Mouse (Mus musculus) ES-Bruce4 (cell line): ENCODE results near the gene Usp12. TPM values are rescaled to one million over a fixed set of nuclear protein-coding genes. Genes with fewer than 3 reads are reported as not detected.

Experiments
- H3K27ac ChIP-seq: 2 replicates; pipeline ENCODE4 v1.5.1; 2012; ENCODE audit warnings: low read length, inconsistent platforms; ENCODE audit not compliant: insufficient read depth
- H3K27me3 ChIP-seq: 2 replicates; pipeline ENCODE4 v1.6.1; 2012; ENCODE audit warnings: mild to moderate bottlenecking, low read length, inconsistent platforms; ENCODE audit not compliant: control insufficient read depth, poor library complexity, insufficient read depth, severe bottlenecking
- H3K36me3 ChIP-seq: 2 replicates; pipeline ENCODE4 v1.6.1; 2012; ENCODE audit warnings: inconsistent platforms, mild to moderate bottlenecking, low read length, moderate library complexity; ENCODE audit not compliant: control insufficient read depth, poor library complexity, insufficient read depth, severe bottlenecking
- H3K4me1 ChIP-seq: one replicate; pipeline ENCODE4 v1.8.1; 2011; ENCODE audit warnings: low read length; ENCODE audit not compliant: control insufficient read depth, insufficient read depth
- H3K4me3 ChIP-seq: 2 replicates; pipeline ENCODE4 v1.5.1; 2011; ENCODE audit warnings: low read depth, mild to moderate bottlenecking, low read length
- H3K9ac ChIP-seq: 2 replicates; pipeline ENCODE4 v1.6.1; 2012; ENCODE audit warnings: low read depth, mild to moderate bottlenecking, inconsistent platforms; ENCODE audit not compliant: poor library complexity, severe bottlenecking
- H3K9me3 ChIP-seq: replicated peaks from 2 replicates; pipeline ENCODE4 v1.6.1; 2012; ENCODE audit warnings: mild to moderate bottlenecking, low read length, inconsistent platforms; ENCODE audit not compliant: control insufficient read depth, poor library complexity, insufficient read depth, severe bottlenecking
- CTCF ChIP-seq: IDR thresholded peaks from one replicate; pipeline ENCODE4 v1.8.1; 2011; ENCODE audit warnings: low read depth, low read length
- EP300 ChIP-seq: IDR thresholded peaks from 2 replicates; pipeline ENCODE4 v1.6.1; 2011; ENCODE audit warnings: low read depth, low read length; ENCODE audit not compliant: insufficient read depth
- POLR2A ChIP-seq: IDR thresholded peaks from one replicate; pipeline ENCODE4 v1.8.1; 2011; ENCODE audit warnings: low read length; ENCODE audit not compliant: insufficient read depth
- polyA plus RNA-seq: library from polyadenylated mRNA; stranded (reverse); fragments of >200 nt; gene quantifications from 2 replicates; pipeline ENCODE4 v1.2.4, GENCODE M21; 2011; ENCODE audit warnings: low read depth; ENCODE audit not compliant: missing spikeins, insufficient read depth, insufficient read length

The Usp12 gene
- polyA plus RNA-seq, 1 experiment, result 57.2 TPM

DNA sequence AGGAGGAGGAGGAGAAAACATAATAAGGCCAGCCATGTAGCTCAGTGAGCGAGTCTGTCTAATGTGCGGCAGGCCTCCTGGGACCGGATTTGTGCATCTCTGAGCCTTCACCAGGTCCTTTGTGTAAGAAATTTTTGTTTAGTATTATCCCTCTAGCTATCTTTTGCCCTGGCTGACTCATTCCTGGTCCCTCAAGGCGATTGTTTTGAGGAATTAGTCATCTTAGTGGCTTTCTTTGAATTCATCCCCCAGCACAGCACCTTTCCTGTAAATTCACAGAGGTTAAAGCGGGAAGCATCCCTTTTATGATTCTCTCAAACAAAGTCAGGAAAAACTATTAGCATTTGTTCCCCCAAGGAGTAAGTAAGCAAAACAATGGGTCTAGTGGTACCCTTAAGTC lies 18.1 kb upstream of the Usp12 start:
- H3K27me3 ChIP-seq, result no peaks in the 10 kb centered on the region
- no peaks in the 10 kb centered on the region for H3K9me3 ChIP-seq
- TF ChIP-seq CTCF (no peak), POLR2A (no peak), EP300 (no peak)
- H3K27ac ChIP-seq, result no peak overlapping the region
- H3K9ac ChIP-seq, result no peak overlapping the region
- no peak overlapping the region for H3K4me3 ChIP-seq
- no peaks in the 10 kb centered on the region for H3K4me1 ChIP-seq
- H3K36me3 ChIP-seq, result no peaks in the 10 kb centered on the region

DNA sequence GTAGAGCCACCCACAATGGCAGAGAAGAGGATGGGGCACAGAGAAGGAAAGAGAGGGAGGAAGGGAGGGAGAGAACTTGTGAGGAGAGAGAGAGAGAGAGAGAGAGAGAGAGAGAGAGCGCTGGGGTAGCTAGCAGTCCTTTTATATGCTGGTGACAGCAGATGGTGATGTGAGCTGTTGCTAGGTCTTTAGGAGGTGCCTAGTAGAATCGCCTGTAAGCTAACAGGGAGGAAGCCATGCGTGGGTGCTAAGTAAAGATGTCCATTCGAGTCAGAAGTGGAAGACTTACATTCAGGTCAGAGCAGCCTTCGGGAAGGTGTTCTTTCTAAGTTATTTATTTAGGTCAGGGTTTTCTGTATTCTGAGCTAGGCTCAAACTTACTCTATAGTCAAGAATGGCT lies 15.1 kb upstream of the Usp12 start:
- no peaks in the 10 kb centered on the region for H3K4me1 ChIP-seq
- no peaks in the 10 kb centered on the region for H3K36me3 ChIP-seq
- H3K4me3 ChIP-seq, result no peak overlapping the region
- TF ChIP-seq EP300 (no peak), POLR2A (no peak), CTCF (no peak)
- H3K27ac ChIP-seq, result no peak overlapping the region
- no peaks in the 10 kb centered on the region for H3K27me3 ChIP-seq
- H3K9me3 ChIP-seq, result no peaks in the 10 kb centered on the region
- no peak overlapping the region for H3K9ac ChIP-seq

DNA sequence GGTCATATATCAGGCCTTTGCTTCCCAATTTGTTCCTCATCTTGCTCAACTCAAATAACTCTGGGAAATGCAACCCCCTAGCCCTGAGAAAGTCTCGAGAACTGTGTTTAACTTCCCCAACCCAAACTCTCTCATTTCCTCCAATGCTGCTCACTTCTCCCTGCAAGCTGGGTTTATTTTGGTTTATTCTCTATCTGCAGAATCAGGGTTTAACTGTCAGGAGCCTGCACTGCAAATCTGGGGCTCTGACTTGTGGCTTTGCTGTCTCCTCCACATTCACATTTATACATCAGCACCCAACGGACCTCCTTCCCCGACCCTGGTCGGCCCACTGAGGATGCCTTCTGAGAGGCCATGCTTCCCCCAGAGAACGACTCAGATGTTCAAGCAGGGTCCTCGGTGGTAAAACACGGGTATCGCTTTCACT lies 11.2 kb upstream of the Usp12 start:
- no peak overlapping the region for H3K4me3 ChIP-seq
- no peaks in the 10 kb centered on the region for H3K36me3 ChIP-seq
- no peaks in the 10 kb centered on the region for H3K27me3 ChIP-seq
- TF ChIP-seq POLR2A (no peak), CTCF (no peak), EP300 (no peak)
- H3K27ac ChIP-seq, result no peak overlapping the region
- no peak overlapping the region for H3K9ac ChIP-seq
- H3K9me3 ChIP-seq, result peaks cover 4% of the 10 kb centered on the region; the same call in 1 of the 2 replicates
- no peaks in the 10 kb centered on the region for H3K4me1 ChIP-seq

DNA sequence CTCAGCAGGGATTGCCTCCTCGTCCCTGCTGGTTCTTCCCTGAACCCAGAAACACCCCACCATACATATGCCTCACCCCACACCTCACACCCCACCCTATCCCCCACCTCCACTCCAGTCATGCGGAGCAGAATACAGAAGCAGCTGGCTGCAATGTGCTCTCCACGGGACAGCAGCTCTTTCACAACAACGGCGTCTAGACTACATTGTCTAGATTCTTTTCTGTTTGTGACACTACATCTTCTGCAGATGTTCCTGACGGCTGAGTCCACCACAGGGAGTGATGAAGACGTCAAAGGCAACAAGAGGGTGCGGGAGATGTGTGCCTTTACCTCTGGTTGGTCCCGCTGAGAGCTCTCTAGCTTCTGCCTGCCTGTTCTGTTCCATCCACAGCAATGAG lies 3.2 kb upstream of the Usp12 start:
- TF ChIP-seq POLR2A (no peak), EP300 (no peak), CTCF (no peak)
- Histone ChIP-seq H3K9ac (no peak overlapping the region), H3K27me3 (no peaks in the 10 kb centered on the region), H3K36me3 (no peaks in the 10 kb centered on the region), H3K4me3 (no peak overlapping the region), H3K9me3 (peaks cover 4% of the 10 kb centered on the region; the same call in 1 of the 2 replicates), H3K27ac (no peak overlapping the region), H3K4me1 (no peaks in the 10 kb centered on the region)

DNA sequence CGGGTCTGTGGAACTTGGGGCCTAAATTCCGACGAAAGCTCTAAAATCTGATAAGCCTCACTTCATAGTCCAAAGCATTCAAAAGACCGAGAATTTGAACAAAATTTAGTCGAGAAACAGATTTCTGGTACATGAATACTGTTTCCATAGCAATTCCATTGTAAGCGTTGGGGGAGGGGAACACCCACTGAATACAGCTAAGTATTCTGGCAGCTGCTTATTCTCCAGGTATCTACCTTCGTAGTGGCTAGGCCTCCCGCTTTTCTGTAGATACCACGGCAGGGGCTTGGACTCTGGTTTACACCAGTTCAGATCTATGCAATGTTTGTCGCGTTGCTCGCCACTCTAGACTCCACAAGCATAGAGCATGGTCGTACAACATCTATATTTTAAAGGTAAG lies 922 bp upstream of the Usp12 start:
- Histone ChIP-seq H3K4me1 (peaks cover 2% of the 10 kb centered on the region), H3K4me3 (no peak overlapping the region), H3K27ac (no peak overlapping the region)

DNA sequence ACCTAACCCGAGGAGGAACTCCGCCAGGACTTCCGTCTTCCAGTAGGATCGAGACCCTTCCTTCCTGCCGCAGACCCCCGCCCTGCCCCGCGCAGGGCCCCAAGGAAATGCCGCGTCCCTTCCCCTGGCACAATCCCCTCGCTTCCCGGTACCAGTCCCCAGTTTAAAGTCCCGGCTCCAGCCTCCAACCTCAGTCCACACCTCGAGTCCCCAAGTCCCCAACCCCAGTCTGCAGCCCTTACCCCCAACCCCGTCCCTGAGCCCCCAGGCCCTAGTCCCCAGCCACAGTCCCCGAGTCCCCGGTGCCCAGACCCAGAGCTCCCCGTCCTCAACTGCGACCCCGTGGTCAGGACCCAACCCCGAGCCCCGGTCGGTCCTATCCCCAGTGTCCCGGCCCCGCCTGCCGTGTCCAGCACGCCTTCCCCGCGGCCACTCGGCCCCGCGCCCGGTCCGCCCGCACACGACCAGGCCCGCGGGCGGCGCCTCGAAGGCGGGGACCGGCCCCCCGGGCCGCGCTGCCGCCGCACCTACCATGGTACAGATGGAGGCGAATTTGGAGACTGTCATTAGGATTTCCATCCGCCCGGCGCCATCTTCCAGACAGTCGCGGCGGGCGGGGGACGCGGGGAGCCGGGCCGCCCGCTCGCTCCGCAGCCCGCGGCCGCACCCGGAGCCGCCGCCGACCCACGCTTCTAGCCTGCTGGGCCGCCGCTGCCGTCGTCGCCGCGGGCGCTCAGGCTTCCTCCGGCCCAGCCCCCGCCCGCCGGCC lies 538 bp downstream of the Usp12 start:
- Histone ChIP-seq H3K9ac (peak overlapping the region; percentile 94), H3K36me3 (no peaks in the 10 kb centered on the region), H3K27me3 (no peaks in the 10 kb centered on the region), H3K4me3 (peak overlapping the region; percentile 86), H3K4me1 (peaks cover 2% of the 10 kb centered on the region), H3K9me3 (no peaks in the 10 kb centered on the region), H3K27ac (peak overlapping the region; percentile 47)
- TF ChIP-seq CTCF (no peak), EP300 (no peak), POLR2A (no peak)

More for the DNA sequence above, 922 bp upstream of the Usp12 start:
- H3K9me3 ChIP-seq, result no peaks in the 10 kb centered on the region
- H3K9ac ChIP-seq, result 0 out of 2 replicates have a peak overlapping the region, but pooled peaks have one; percentile 33
- TF ChIP-seq POLR2A (no peak), CTCF (no peak), EP300 (no peak)
- H3K36me3 ChIP-seq, result no peaks in the 10 kb centered on the region
- no peaks in the 10 kb centered on the region for H3K27me3 ChIP-seq
